Mouse (Mus musculus) bone marrow, adult 2 months (tissue): Measurements from ENCODE around the gene Pitpnm3. TPM values are rescaled to one million over a fixed set of nuclear protein-coding genes. Genes with fewer than 3 reads are reported as not detected.
"Not testable (repeated sequence)": the region's sequence is repeated elsewhere in the genome, so short reads cannot be mapped to it uniquely, and the experiment has no call there.

ENCODE experiments used
- H3K27ac ChIP-seq: fragments of 200-500 bp; 2 replicates; pipeline ENCODE4 v1.5.1; 2012; ENCODE audit warnings: low read depth, mild to moderate bottlenecking, control low read depth, inconsistent platforms, low read length; ENCODE audit not compliant: control insufficient read depth, poor library complexity, insufficient read depth
- H3K4me1 ChIP-seq: fragments of 200-500 bp; 2 replicates; pipeline ENCODE4 v1.6.1; 2011; ENCODE audit warnings: low read length; ENCODE audit not compliant: control insufficient read depth, insufficient read depth
- H3K4me3 ChIP-seq: fragments of 200-500 bp; replicated peaks from 2 replicates; pipeline ENCODE3; 2011; ENCODE audit warnings: mild to moderate bottlenecking, low read depth, low read length, control low read depth; ENCODE audit not compliant: control insufficient read depth
- CTCF ChIP-seq: fragments of 200-500 bp; IDR thresholded peaks from 2 replicates; pipeline ENCODE4 v1.5.1; 2011; ENCODE audit warnings: low read length, control low read depth; ENCODE audit not compliant: control insufficient read depth, insufficient read depth
- POLR2A ChIP-seq: fragments of 200-500 bp; IDR thresholded peaks from 2 replicates; pipeline ENCODE4 v1.6.1; 2011; ENCODE audit warnings: low read depth, mild to moderate bottlenecking, control low read depth, low read length, borderline replicate concordance; ENCODE audit not compliant: control insufficient read depth
- WGBS: fragments of 180-500 bp; shearing (Covaris S2); methylation state at CpG from one replicate; pipeline ENCODE4 v1.1.7; 2018; 5-methylcytosine and 5-hydroxymethylcytosine counted together
- polyA plus RNA-seq: library from polyadenylated mRNA; stranded (reverse); fragments of >200 nt; gene quantifications from 2 replicates; pipeline ENCODE4 v1.2.4, GENCODE M21; 2011; ENCODE audit warnings: low replicate concordance; ENCODE audit not compliant: missing spikeins, insufficient read depth, insufficient read length

The Pitpnm3 gene
- not detected in 2 replicates for polyA plus RNA-seq

- 3% methylated on average over 107 of the region's 107 CpGs for WGBS
- Histone ChIP-seq H3K27ac (no peak within 1 kb of the TSS), H3K4me3 (no peak within 1 kb of the TSS), H3K4me1 (no peaks in the 10 kb centered on the region)
- no peak for TF ChIP-seq POLR2A
These were observed at the start of gene Pitpnm3 for GRCm38 (mm10) chr11:72135383-72136158. TSS of gene Pitpnm3 (minus strand) at chr11:72135778.

GRCm38 (mm10) chr11:72184252-72184651 lies 48.7 kb upstream of the Pitpnm3 start:
- WGBS, result 86% methylated on average over 4 of the region's 4 CpGs
- Histone ChIP-seq H3K4me1 (no peaks in the 10 kb centered on the region), H3K27ac (no peak overlapping the region), H3K4me3 (no peak overlapping the region)
- no peak for TF ChIP-seq POLR2A
- no peak for TF ChIP-seq CTCF

- Histone ChIP-seq H3K4me3 (no peak overlapping the region), H3K4me1 (no peaks in the 10 kb centered on the region), H3K27ac (no peak overlapping the region)
- WGBS, result 92% methylated on average over 4 of the region's 4 CpGs
- no peak for TF ChIP-seq CTCF
- TF ChIP-seq POLR2A, result no peak
These were observed 45.6 kb upstream of the Pitpnm3 start for GRCm38 (mm10) chr11:72181136-72181535.

- WGBS, result 86% methylated on average over 5 of the region's 5 CpGs
- Histone ChIP-seq H3K4me1 (no peaks in the 10 kb centered on the region), H3K27ac (no peak overlapping the region), H3K4me3 (no peak overlapping the region)
- TF ChIP-seq CTCF (no peak), POLR2A (no peak)
These were observed 45.0 kb upstream of the Pitpnm3 start for GRCm38 (mm10) chr11:72180556-72180955.

- H3K27ac ChIP-seq, result no peak overlapping the region
- TF ChIP-seq POLR2A (no peak), CTCF (no peak)
- WGBS, result 91% methylated on average over 3 of the region's 3 CpGs
- no peak overlapping the region for H3K4me3 ChIP-seq
- no peaks in the 10 kb centered on the region for H3K4me1 ChIP-seq
These were observed 41.0 kb upstream of the Pitpnm3 start for GRCm38 (mm10) chr11:72176553-72176952.

- WGBS, result 84% methylated on average over 5 of the region's 5 CpGs
These were observed 40.4 kb upstream of the Pitpnm3 start for GRCm38 (mm10) chr11:72175966-72176365.

GRCm38 (mm10) chr11:72174721-72175120 lies 39.1 kb upstream of the Pitpnm3 start:
- 87% methylated on average over 6 of the region's 6 CpGs for WGBS

More at GRCm38 (mm10) chr11:72175966-72176365, 40.4 kb upstream of the Pitpnm3 start:
- no peaks in the 10 kb centered on the region for H3K4me1 ChIP-seq
- TF ChIP-seq POLR2A, result no peak
- no peak for TF ChIP-seq CTCF
- no peak overlapping the region for H3K4me3 ChIP-seq
- no peak overlapping the region for H3K27ac ChIP-seq

GRCm38 (mm10) chr11:72173506-72173905 lies 37.9 kb upstream of the Pitpnm3 start:
- H3K4me3 ChIP-seq, result no peak overlapping the region
- TF ChIP-seq POLR2A, result no peak
- TF ChIP-seq CTCF, result no peak
- no peaks in the 10 kb centered on the region for H3K4me1 ChIP-seq
- WGBS, result 81% methylated on average over 5 of the region's 5 CpGs
- no peak overlapping the region for H3K27ac ChIP-seq

More at GRCm38 (mm10) chr11:72174721-72175120, 39.1 kb upstream of the Pitpnm3 start:
- H3K4me3 ChIP-seq, result no peak overlapping the region
- TF ChIP-seq POLR2A (no peak), CTCF (no peak)
- H3K27ac ChIP-seq, result no peak overlapping the region
- H3K4me1 ChIP-seq, result no peaks in the 10 kb centered on the region

- H3K4me1 ChIP-seq, H3K27ac ChIP-seq, H3K4me3 ChIP-seq: not testable (repeated sequence)
- 80% methylated on average over 4 of the region's 4 CpGs for WGBS
These were observed 36.3 kb upstream of the Pitpnm3 start for GRCm38 (mm10) chr11:72171906-72172305.
